Mouse (Mus musculus): ENCODE results near the gene Hist2h3c2.

Hist2h3c2 gene

DNA sequence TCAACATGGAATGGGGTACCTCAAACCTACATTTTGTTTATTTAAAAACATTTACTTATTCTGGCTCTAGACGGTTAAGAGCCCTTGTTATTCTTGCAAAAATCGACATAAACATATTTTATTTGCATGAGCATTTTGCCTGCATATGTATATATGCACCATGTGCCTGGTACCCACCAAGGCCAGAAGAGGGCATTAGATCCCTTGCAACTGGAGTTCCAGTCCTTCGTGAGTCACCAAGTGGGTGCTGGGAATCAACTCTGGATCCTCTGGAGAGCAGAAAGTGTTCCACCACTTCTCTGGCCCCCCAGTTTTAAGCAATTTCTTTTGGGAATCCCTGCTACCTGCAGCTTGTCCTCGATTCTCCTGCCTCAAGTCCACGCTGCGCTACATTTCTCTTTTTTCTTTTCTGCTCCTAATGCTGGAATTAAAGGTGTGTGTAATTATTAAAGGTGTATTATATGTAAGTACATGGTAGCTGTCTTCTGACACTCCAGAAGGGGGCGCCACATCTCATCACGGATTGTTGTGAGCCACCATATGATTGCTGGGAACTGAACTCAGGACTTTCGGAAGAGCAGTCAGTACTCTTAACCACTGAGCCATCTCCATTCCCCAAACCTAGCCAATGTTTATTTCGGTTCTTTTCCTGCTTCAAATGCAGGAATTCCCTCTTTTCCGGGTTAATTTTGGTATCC is 43.2 kb downstream of the Hist2h3c2 start:
- no peak for DNase-seq

DNA sequence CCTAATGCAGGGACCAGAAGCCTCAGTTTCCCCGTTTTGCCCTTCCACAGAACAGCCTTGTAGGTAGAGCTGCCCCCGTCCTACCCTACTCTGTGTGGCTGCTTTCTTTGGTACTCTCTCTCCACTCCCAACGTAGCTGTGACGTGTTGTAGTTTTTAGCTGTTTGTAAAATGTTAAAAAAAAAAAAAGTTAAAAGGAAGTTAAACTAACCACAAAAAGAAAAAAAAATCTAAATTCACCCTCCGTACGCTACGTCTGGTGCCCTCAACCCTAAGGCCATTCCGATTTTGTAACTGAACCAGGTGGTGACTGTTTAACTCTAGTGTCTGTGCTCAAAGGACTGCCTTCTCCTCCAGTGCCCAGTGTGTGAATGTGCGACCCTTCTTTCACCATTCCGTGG is 44.0 kb downstream of the Hist2h3c2 start:
- no peak for DNase-seq

DNA sequence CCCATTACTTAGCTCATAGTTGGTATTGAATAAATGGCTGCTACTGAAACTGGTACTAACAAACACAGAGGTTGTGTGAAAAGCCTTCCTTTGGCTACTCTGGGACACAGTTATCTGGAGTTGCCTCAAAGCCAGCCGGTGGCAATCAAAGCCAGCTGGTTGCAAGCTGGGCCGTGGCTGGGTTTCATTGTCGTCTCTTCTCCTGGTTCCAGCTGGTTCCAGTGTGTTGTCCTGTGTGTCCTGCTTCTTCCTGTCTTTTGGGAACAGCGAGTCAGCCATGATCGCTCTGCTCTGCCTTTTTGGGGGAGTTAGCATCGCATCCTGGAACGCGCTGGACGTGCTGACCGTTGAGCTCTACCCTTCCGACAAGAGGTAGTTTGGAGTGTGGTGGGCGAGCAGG is 46.0 kb downstream of the Hist2h3c2 start:
- DNase-seq, result no peak

Measured in kidney, adult 18-20 months (tissue).